Comparison of ENCODE assay signal across 7 mouse cellular contexts in genomic region chr1:175880453-175881296, GRCm38 (mm10). TPM values are rescaled to one million over a fixed set of nuclear protein-coding genes. Genes with fewer than 3 reads are reported as not detected.
DNase-seq lines count a peak whose midpoint lies in the region; ATAC-seq lines count a peak whose summit lies in the region.

Gene Exo1, plus strand, starts transcription at chr1:175880581.

- peak within 1 kb of the TSS; percentile 84 for H3K4me2 ChIP-seq in intestine, embryonic 15.5 days (replicated peaks)

- intact Hi-C loops in gastrocnemius, postnatal 36 days (cut with DNase I), result loop anchor here (5.0 kb wide), 1 partner anchor 188 kb away; the partner anchor contains the start of genes Chml and Opn3
- intact Hi-C loops in left cerebral cortex, postnatal 25 days (cut with DNase I), result no loop called here

- H3K36me3 ChIP-seq in intestine, embryonic 15.5 days, result no peaks in the 10 kb centered on the region; the same call in 1 of the 2 replicates
- H3K36me3 ChIP-seq in midbrain, embryonic 10.5 days, result peaks cover 41% of the 10 kb centered on the region

- peak within 1 kb of the TSS; percentile 89 for H3K4me3 ChIP-seq in intestine, embryonic 15.5 days (replicated peaks)
- peak within 1 kb of the TSS; percentile 88 for H3K4me3 ChIP-seq in midbrain, embryonic 10.5 days

- ATAC-seq in intestine, embryonic 15.5 days, result peak; percentile 99

- peak within 1 kb of the TSS; percentile 80 for H3K9ac ChIP-seq in intestine, embryonic 15.5 days

- H3K27ac ChIP-seq in intestine, embryonic 15.5 days, result peak within 1 kb of the TSS; percentile 88
- H3K27ac ChIP-seq in midbrain, embryonic 10.5 days (replicated peaks), result peak within 1 kb of the TSS; percentile 98

- WGBS in intestine, embryonic 15.5 days, result under 1% methylated on average over 66 of the region's 66 CpGs
- WGBS in midbrain, embryonic 10.5 days, result under 1% methylated on average over 66 of the region's 66 CpGs

- no peaks in the 10 kb centered on the region for H3K27me3 ChIP-seq in intestine, embryonic 15.5 days (replicated peaks)
- no peaks in the 10 kb centered on the region for H3K27me3 ChIP-seq in midbrain, embryonic 10.5 days (ENCODE audit: low read depth, poor library complexity, severe bottlenecking)

- no peaks in the 10 kb centered on the region for H3K9me3 ChIP-seq in intestine, embryonic 15.5 days
- H3K9me3 ChIP-seq in midbrain, embryonic 10.5 days (replicated peaks), result no peaks in the 10 kb centered on the region

- H3K4me1 ChIP-seq in intestine, embryonic 15.5 days (replicated peaks), result peaks cover 11% of the 10 kb centered on the region
- H3K4me1 ChIP-seq in midbrain, embryonic 10.5 days, result peaks cover 17% of the 10 kb centered on the region

- DNase-seq in adrenal gland, adult 2 months, result peak; percentile 93
- DNase-seq in embryo, embryonic 11.5 days (ENCODE audit: low read depth, low spot score), result peak; percentile 84
- peak; percentile 75 to 94 for DNase-seq in gastrocnemius, postnatal 36 days
- peak; percentile 88 for DNase-seq in left cerebral cortex, postnatal 25 days (ENCODE audit: low spot score in 2 of 2)
- peak; percentile 91 for DNase-seq in midbrain, embryonic 10.5 days (ENCODE audit: low spot score)
- peak; percentile 81 for DNase-seq in right cerebral cortex, postnatal 4 days

RNA-seq across cellular contexts. Expression of gene Exo1, which starts in this region (rescaled TPM):
- 1 to 10 TPM; 1.1 to 1.2 TPM for total RNA-seq in adrenal gland, adult 2 months (2021)
- 0.03 and 0.12 TPM in 2 replicates for polyA plus RNA-seq in adrenal gland, adult 2 months (2012; rRNA removed)
- under 1 TPM in 1 of 2 experiments, not detected in 1; 0.28 TPM for total RNA-seq in gastrocnemius, postnatal 36 days (2021)
- polyA plus RNA-seq in intestine, embryonic 15.5 days (2015; fragmentation: Nextera tagmentation; extraction: Ambion mirVana), result 58.8 and 62.7 TPM in 2 replicates
- 1 to 10 TPM in 1 of 2 experiments, under 1 TPM in 1; 0.66 to 2.2 TPM for total RNA-seq in left cerebral cortex, postnatal 25 days (2021)
- polyA plus RNA-seq in midbrain, embryonic 10.5 days (2016; fragmentation: Nextera tagmentation; extraction: Ambion mirVana), result 120 and 138 TPM in 2 replicates

Comparison
In these comparisons a context has a peak if more than half of its experiments do, and no peak if none do; other contexts are left out.
1. Peak in every context shown above with its lines: DNase-seq, ATAC-seq, H3K4me3 ChIP-seq and H3K27ac ChIP-seq.
2. RNA of gene Exo1 (polyA plus RNA-seq): 120 to 138 TPM in midbrain, embryonic 10.5 days and 58.8 to 62.7 TPM in intestine, embryonic 15.5 days; 0.03 to 0.12 TPM in adrenal gland, adult 2 months; every median in the first group is over 10 times any median in the second.
3. Peak in DNase-seq in gastrocnemius, postnatal 36 days; RNA of the gene not detected or under 1 TPM.